Mouse (Mus musculus): Measurements from ENCODE around the gene Lsm2. TPM values are rescaled to one million over a fixed set of nuclear protein-coding genes. Genes with fewer than 3 reads are reported as not detected.

Lsm2 gene
- total and polyA plus RNA-seq, 2 experiments from 2014 or later, result 29.1 to 111 TPM

DNA sequence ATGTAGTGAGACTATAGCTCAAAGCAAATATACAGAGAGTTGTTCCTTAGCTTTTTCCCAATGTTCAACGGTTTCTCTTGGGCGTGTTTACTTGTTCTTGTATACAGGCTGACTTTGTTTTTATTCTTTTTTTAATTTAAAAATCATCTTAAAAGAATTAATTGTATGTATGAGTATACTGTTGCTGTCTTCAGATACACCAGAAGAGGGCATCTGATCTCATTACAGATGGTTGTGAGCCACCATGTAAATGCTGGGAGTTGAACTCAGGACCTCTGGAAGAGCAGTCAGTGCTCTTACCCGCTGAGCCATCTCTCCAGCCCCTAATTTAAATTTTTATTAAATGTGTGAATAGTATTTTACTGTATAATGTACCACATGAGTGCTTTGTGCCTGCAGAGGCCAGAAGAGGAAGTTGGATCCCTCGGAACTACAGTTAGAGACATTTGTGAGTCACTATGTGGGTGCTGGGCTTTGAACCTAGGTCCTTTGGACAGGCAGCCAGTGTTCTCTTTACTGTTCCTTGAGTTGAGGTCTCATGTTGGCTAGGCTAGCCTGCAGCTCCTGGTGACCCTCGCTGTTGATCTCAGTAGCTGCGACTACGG, 25.8 kb downstream of the Lsm2 start:
- WGBS, result 96% methylated on average over 7 of the region's 7 CpGs
- DNase-seq, result no peak
- Histone ChIP-seq H3K4me1 (ENCODE audit: insufficient read depth) (peaks cover 7% of the 10 kb centered on the region), H3K4me2 (ENCODE audit: low read depth) (no peak overlapping the region), H3K36me3 (ENCODE audit: insufficient read depth) (peaks cover 67% of the 10 kb centered on the region), H3K27ac (ENCODE audit: low read depth, low read length) (no peak overlapping the region), H3K9me3 (ENCODE audit: low read length) (no peaks in the 10 kb centered on the region), H3K27me3 (ENCODE audit: insufficient read depth, low read length) (no peaks in the 10 kb centered on the region), H3K4me3 (ENCODE audit: low read depth, low read length) (no peak overlapping the region), H3K9ac (no peak overlapping the region)
- ATAC-seq, result no peak
- peak; percentile 37; the same call in 1 of the 2 replicates for TF ChIP-seq CTCF (IDR thresholded peaks at IDR 0.05; ENCODE audit: low read depth)

DNA sequence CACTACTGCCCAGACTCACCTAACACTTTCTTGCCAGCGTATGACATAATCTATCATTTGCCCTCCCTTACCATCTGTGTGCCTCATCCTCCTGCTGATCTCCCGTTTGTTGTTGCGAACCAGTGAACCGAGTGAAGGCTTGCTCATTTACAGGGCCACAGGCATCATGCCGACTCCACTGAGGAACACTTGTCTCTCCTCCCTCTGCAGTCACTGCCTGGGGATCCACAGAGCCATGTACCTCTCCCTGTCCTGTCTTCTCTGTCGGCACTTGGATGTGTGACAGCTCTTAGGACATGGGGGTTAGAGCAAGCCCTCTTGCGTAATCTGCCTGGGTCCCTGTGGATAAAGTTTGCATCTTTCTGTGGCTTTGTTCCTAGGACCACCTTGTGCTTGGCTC, 27.9 kb downstream of the Lsm2 start:
- H3K36me3 ChIP-seq (ENCODE audit: insufficient read depth), result peaks cover 81% of the 10 kb centered on the region
- no peak overlapping the region for H3K4me2 ChIP-seq (ENCODE audit: low read depth)
- no peaks in the 10 kb centered on the region for H3K27me3 ChIP-seq (ENCODE audit: insufficient read depth, low read length)
- 86% methylated on average over 7 of the region's 7 CpGs for WGBS
- H3K9me3 ChIP-seq (ENCODE audit: low read length), result no peaks in the 10 kb centered on the region
- no peak for TF ChIP-seq CTCF (IDR thresholded peaks at IDR 0.05; ENCODE audit: low read depth)
- DNase-seq (no peak), ATAC-seq (no peak)
- no peak overlapping the region for H3K9ac ChIP-seq
- no peak overlapping the region for H3K27ac ChIP-seq (ENCODE audit: low read depth, low read length)
- H3K4me3 ChIP-seq (ENCODE audit: low read depth, low read length), result no peak overlapping the region
- H3K4me1 ChIP-seq (ENCODE audit: insufficient read depth), result no peaks in the 10 kb centered on the region

DNA sequence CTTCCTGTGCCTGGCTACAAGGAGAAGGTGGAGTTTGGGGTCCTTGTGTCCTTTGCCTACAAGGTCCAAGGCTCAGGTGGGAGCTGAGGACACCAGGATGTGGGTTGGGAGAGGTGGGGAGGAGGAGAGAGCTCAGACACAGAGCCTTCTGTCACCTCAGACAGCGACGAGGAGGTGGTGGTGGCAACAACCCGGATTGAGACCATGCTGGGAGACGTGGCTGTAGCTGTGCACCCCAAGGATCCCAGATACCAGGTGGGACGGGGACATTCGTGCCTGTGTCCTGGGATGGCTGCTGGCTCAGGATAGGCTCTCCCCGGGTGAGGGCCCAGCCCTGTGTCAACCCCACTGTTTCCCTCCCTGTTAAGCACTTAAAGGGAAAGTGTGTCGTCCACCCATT, 29.8 kb downstream of the Lsm2 start:
- H3K4me2 ChIP-seq (ENCODE audit: low read depth), result no peak overlapping the region
- no peaks in the 10 kb centered on the region for H3K9me3 ChIP-seq (ENCODE audit: low read length)
- H3K4me1 ChIP-seq (ENCODE audit: insufficient read depth), result no peaks in the 10 kb centered on the region
- DNase-seq (no peak), ATAC-seq (no peak)
- H3K27me3 ChIP-seq (ENCODE audit: insufficient read depth, low read length), result no peaks in the 10 kb centered on the region
- TF ChIP-seq CTCF (IDR thresholded peaks at IDR 0.05; ENCODE audit: low read depth), result no peak
- peaks cover 85% of the 10 kb centered on the region for H3K36me3 ChIP-seq (ENCODE audit: insufficient read depth)
- no peak overlapping the region for H3K9ac ChIP-seq
- WGBS, result 93% methylated on average over 8 of the region's 8 CpGs
- H3K4me3 ChIP-seq (ENCODE audit: low read depth, low read length), result no peak overlapping the region
- H3K27ac ChIP-seq (ENCODE audit: low read depth, low read length), result no peak overlapping the region

DNA sequence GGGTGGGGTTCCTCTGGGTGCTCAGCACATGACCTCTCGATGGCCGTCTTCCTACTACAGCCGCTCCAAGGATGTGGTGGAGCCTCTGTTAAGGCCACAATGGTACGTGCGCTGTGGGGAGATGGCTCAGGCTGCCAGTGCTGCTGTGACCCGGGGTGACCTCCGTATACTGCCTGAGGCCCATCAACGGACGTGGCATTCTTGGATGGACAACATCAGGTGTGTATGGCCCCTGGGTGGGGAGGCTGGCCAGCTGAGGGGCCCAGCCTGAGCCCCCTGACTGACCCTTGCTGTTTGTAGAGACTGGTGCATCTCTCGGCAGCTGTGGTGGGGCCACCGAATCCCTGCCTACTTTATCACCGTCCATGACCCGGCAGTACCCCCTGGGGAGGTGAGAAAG, 30.8 kb downstream of the Lsm2 start:
- Histone ChIP-seq H3K4me3 (ENCODE audit: low read depth, low read length) (no peak overlapping the region), H3K4me2 (ENCODE audit: low read depth) (no peak overlapping the region), H3K9ac (no peak overlapping the region), H3K9me3 (ENCODE audit: low read length) (no peaks in the 10 kb centered on the region), H3K36me3 (ENCODE audit: insufficient read depth) (peaks cover 84% of the 10 kb centered on the region), H3K4me1 (ENCODE audit: insufficient read depth) (no peaks in the 10 kb centered on the region), H3K27me3 (ENCODE audit: insufficient read depth, low read length) (no peaks in the 10 kb centered on the region), H3K27ac (ENCODE audit: low read depth, low read length) (no peak overlapping the region)
- no peak for ATAC-seq
- WGBS, result 91% methylated on average over 13 of the region's 13 CpGs
- DNase-seq, result no peak
- no peak for TF ChIP-seq CTCF (IDR thresholded peaks at IDR 0.05; ENCODE audit: low read depth)

DNA sequence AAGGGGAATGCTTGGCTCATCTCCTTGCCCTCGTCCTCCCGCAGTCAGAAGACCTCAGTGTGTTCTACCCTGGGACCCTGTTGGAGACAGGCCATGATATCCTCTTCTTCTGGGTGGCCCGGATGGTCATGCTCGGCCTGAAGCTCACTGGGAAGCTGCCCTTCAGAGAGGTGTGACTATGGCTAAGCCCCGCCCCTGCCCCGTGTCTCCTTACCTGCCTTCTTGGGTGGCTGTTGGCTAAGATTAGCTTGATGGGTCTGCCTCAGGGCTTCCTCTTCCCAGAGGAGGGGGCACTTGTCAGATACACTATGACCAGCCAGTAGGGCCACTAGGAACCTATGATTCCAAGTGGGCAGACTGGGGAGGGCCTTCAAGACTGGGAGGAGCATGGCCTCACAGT, 31.6 kb downstream of the Lsm2 start:
- no peaks in the 10 kb centered on the region for H3K27me3 ChIP-seq (ENCODE audit: insufficient read depth, low read length)
- H3K4me2 ChIP-seq (ENCODE audit: low read depth), result no peak overlapping the region
- H3K9ac ChIP-seq, result no peak overlapping the region
- no peak overlapping the region for H3K27ac ChIP-seq (ENCODE audit: low read depth, low read length)
- no peak for DNase-seq
- no peaks in the 10 kb centered on the region for H3K9me3 ChIP-seq (ENCODE audit: low read length)
- TF ChIP-seq CTCF (IDR thresholded peaks at IDR 0.05; ENCODE audit: low read depth), result no peak
- H3K4me3 ChIP-seq (ENCODE audit: low read depth, low read length), result no peak overlapping the region
- no peak for ATAC-seq
- H3K36me3 ChIP-seq (ENCODE audit: insufficient read depth), result peaks cover 78% of the 10 kb centered on the region
- H3K4me1 ChIP-seq (ENCODE audit: insufficient read depth), result no peaks in the 10 kb centered on the region
- 92% methylated on average over 6 of the region's 6 CpGs for WGBS

DNA sequence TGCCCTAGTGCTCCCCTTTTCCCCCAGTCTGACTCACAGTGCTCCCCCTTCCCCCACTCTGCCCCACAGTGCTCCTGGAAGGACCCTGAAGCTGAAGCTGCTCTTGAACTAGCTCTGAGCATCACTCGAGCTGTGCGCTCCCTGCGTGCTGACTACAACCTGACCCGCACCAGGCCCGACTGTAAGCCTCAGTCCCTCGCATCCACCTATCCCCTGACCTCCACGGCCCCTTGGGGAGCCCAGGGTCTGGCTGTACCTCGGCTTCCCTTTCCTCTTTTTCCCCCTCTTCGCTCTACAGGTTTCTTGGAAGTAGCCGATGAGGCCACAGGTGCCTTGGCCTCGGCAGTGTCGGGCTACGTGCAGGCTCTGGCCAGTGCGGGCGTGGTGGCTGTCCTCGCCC, 33.6 kb downstream of the Lsm2 start:
- H3K36me3 ChIP-seq (ENCODE audit: insufficient read depth), result peaks cover 63% of the 10 kb centered on the region
- 93% methylated on average over 16 of the region's 16 CpGs for WGBS
- TF ChIP-seq CTCF (IDR thresholded peaks at IDR 0.05; ENCODE audit: low read depth), result no peak
- no peak overlapping the region for H3K4me3 ChIP-seq (ENCODE audit: low read depth, low read length)
- H3K4me2 ChIP-seq (ENCODE audit: low read depth), result no peak overlapping the region
- H3K4me1 ChIP-seq (ENCODE audit: insufficient read depth), result no peaks in the 10 kb centered on the region
- ATAC-seq (no peak), DNase-seq (no peak)
- no peaks in the 10 kb centered on the region for H3K27me3 ChIP-seq (ENCODE audit: insufficient read depth, low read length)
- no peak overlapping the region for H3K9ac ChIP-seq
- no peaks in the 10 kb centered on the region for H3K9me3 ChIP-seq (ENCODE audit: low read length)
- H3K27ac ChIP-seq (ENCODE audit: low read depth, low read length), result no peak overlapping the region

DNA sequence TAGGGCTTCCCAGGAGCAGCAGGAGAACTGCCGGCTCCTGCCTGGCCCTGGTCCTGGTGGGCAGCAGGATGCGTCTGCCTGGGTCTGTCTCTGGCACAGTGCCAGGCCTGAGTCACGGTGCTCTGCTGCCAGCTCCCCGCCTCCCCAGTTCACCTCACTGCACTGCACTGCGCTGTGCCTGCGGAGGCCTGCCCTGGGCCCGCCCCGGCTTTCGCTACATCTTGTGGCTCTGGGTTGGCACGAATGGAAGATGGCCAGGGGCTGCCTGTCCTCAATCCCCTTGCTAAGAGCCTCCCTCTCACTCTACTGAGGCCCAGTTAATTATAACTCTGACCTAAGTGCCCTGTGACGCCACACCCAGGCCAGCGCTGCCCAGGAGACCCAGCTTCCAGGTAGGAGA, 34.7 kb downstream of the Lsm2 start, which contains the start of gene Vwa7:
Gene Vwa7 (plus strand): TSS at position 204 of the 400 bp plus-strand sequence.
- H3K4me2 ChIP-seq (ENCODE audit: low read depth), result no peak within 1 kb of the TSS
- H3K4me3 ChIP-seq (ENCODE audit: low read depth, low read length), result no peak within 1 kb of the TSS
- no peak within 1 kb of the TSS for H3K9ac ChIP-seq
- TF ChIP-seq CTCF (IDR thresholded peaks at IDR 0.05; ENCODE audit: low read depth), result no peak
- no peak within 1 kb of the TSS for H3K27ac ChIP-seq (ENCODE audit: low read depth, low read length)
- no peaks in the 10 kb centered on the region; the same call in 1 of the 2 replicates for H3K27me3 ChIP-seq (ENCODE audit: insufficient read depth, low read length)
- DNase-seq (peak; percentile 31), ATAC-seq (peak; percentile 50)
- H3K9me3 ChIP-seq (ENCODE audit: low read length), result no peaks in the 10 kb centered on the region
- peaks cover 52% of the 10 kb centered on the region for H3K36me3 ChIP-seq (ENCODE audit: insufficient read depth)
- H3K4me1 ChIP-seq (ENCODE audit: insufficient read depth), result peaks cover 1% of the 10 kb centered on the region; the same call in 1 of the 2 replicates
- 41% methylated on average over 12 of the region's 12 CpGs for WGBS

Measured in forebrain, postnatal 0 days (tissue).